Mouse (Mus musculus) cortical plate, adult 2 months (tissue): ENCODE data around the gene Dap. TPM values are rescaled to one million over a fixed set of nuclear protein-coding genes. Genes with fewer than 3 reads are reported as not detected.

ENCODE experiments used
- H3K27ac ChIP-seq: fragments of 200-500 bp; 2 replicates; pipeline ENCODE4 v1.5.1; 2012; ENCODE audit warnings: low read length, control low read depth, inconsistent platforms; ENCODE audit not compliant: insufficient read depth
- H3K4me1 ChIP-seq: fragments of 200-500 bp; 2 replicates; pipeline ENCODE4 v1.6.1; 2011; ENCODE audit warnings: low read length; ENCODE audit not compliant: control insufficient read depth, insufficient read depth
- H3K4me3 ChIP-seq: fragments of 200-500 bp; 2 replicates; pipeline ENCODE4 v1.5.1; 2011; ENCODE audit warnings: mild to moderate bottlenecking, low read length, control low read depth; ENCODE audit not compliant: insufficient read depth
- CTCF ChIP-seq: fragments of 200-500 bp; IDR thresholded peaks from 2 replicates; pipeline ENCODE4 v1.5.1; 2011; ENCODE audit warnings: mild to moderate bottlenecking, control low read depth, low read length; ENCODE audit not compliant: insufficient read depth; ENCODE audit errors: extremely low read depth
- POLR2A ChIP-seq: fragments of 200-500 bp; IDR thresholded peaks from 2 replicates; pipeline ENCODE4 v1.6.1; 2011; ENCODE audit warnings: mild to moderate bottlenecking, low read length, control low read depth; ENCODE audit not compliant: insufficient read depth; ENCODE audit errors: extremely low read depth
- polyA plus RNA-seq: library from polyadenylated mRNA; depleted of rRNA; stranded (reverse); fragments of >200 nt; gene quantifications from 2 replicates; pipeline ENCODE4 v1.2.3, GENCODE M21; 2012

The Dap gene
- polyA plus RNA-seq, 1 experiment = 11.3 TPM

DNA sequence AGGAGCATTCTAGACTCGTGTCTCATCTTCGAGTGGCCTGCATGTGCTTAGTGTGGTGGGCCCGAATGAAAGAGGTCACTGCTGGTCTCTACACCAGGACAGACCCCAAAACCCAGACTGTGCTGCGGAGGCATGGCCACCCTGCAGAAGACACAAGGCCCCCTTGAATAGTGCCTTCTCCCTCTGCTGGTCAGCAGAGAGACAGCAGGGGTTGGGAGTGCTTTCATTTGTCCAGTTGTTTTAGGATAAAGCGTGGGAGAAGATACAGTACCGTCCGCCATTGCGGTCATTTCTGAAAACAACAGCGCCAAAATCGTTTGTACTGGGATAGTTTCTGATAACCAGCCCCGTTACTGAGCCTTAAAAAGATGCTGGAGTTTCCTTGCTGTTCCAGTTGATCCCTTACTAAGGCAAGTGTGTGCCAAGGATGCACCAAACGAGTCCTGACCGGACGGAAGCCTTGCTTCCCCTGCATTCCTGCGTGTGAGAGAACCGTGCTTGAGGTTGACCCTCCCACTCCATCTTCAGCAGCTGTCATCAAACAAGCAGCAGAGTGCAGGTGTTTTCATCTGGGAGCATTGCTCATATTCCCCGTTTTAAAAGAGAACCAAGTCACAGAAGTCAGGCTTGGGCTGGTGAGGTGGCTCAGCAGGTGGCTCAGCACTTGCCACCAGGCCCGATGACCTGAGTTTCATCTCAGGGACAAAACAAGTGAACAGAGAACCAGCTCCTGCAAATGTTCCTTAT, 34.8 kb downstream of the Dap start:
- Histone ChIP-seq H3K4me3 (no peak overlapping the region), H3K27ac (no peak overlapping the region), H3K4me1 (no peaks in the 10 kb centered on the region)
- TF ChIP-seq POLR2A (no peak), CTCF (peak; percentile 33; the same call in 1 of the 2 replicates)

DNA sequence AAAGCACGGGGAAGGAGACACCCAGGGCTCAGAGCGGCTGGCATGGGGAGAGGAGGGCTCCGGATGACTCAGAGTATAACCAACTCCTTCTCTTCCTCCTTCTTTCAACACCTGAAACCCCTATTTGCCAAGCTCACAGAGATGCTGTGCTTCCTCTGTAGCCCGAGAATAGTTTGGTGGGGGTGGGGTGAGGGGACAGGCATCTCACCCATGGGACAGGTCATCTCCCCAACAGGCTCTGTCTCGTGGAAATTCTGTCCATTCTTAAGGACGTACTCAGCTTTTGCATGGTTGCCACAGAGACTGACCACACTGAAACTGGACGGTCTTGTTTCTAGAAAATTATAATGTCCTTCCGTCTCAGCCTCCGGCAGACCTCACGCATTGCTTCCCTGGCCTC, 37.0 kb downstream of the Dap start:
- H3K4me1 ChIP-seq = no peaks in the 10 kb centered on the region
- H3K27ac ChIP-seq = no peak overlapping the region
- H3K4me3 ChIP-seq = no peak overlapping the region
- TF ChIP-seq CTCF = no peak
- TF ChIP-seq POLR2A = no peak

DNA sequence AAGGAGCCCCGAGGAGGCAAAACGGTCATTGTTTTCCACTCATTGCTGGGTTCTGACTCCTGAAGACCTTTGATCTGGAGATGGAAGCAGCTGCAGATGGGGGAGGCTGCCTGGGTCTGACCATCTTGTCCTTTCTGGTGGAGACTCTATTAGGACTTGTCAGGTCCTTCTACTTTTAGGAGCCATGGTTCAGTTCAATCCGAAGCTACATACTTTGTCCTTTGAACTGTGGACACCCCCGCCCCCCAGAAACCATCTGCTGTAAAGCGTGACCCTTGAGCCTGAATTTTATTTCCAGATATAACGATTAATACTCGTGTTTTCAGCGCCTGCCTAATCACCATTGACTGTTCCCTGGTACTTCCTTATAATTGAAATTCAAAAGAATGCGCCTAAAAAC, 38.2 kb downstream of the Dap start:
- Histone ChIP-seq H3K4me1 (no peaks in the 10 kb centered on the region), H3K27ac (no peak overlapping the region), H3K4me3 (no peak overlapping the region)
- TF ChIP-seq CTCF (no peak), POLR2A (no peak)

DNA sequence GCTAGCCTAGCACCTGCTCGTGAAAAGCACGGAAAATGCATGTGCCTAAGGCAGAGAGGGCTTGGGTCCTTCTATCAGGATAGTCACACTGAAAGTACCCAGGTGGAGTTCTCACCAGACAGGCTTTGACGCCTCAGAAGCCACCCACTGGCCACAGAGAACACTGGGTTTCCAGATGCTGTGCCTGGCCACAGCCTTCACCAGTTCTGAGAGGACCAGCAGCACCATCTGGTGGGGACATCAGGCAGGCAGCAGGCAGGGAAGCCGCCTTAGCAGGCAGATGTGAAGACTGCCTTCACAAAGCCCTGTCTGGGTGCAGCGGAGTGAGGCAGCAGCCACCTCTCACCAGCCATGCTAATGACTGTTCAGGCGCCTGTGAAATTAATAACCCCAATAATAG, 40.7 kb downstream of the Dap start:
- Histone ChIP-seq H3K4me3 (no peak overlapping the region), H3K4me1 (no peaks in the 10 kb centered on the region), H3K27ac (no peak overlapping the region)
- TF ChIP-seq CTCF (peak; percentile 97), POLR2A (no peak)

DNA sequence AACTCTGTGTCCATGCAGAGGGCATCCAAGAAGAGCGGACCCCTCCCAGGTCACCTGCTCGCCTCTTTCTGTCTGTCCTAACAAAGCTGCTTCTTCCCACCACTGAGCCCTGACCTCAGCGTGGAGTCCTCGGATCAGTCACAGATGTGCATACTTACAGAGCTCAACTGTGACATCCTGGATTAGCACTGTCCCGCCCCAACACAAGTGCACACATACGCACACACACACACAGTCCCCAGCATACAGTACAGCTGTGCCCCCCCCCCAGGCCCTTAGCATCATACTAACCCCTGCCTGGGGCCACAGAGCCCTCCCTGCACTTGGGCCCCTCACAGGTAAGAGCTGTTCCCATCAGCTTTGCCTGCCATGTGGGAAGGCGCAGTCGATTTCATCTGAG, 41.3 kb downstream of the Dap start:
- no peak overlapping the region for H3K27ac ChIP-seq
- TF ChIP-seq POLR2A = no peak
- TF ChIP-seq CTCF = no peak
- H3K4me1 ChIP-seq = no peaks in the 10 kb centered on the region
- no peak overlapping the region for H3K4me3 ChIP-seq

DNA sequence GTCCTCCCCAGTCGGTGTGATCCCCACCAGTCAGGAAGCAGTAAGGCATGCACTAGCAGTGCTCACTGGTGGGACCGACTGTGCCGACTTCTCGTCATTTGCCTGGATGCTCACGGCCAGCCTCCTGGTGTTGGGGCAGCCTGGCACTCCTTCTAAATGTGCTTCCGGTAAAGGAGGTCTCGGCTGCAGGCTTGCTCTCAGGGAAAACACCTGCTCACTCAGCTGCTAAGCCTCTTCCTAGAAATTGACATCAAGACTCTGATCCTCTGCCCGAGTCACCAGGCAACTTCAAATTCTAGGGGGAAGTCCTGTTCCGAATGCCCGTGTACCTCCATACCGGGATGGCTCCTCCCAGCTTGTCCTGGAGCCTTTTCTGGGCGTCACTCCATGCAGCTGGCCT, 41.7 kb downstream of the Dap start:
- no peak overlapping the region for H3K4me3 ChIP-seq
- TF ChIP-seq CTCF = no peak
- no peak for TF ChIP-seq POLR2A
- H3K27ac ChIP-seq = no peak overlapping the region
- no peaks in the 10 kb centered on the region for H3K4me1 ChIP-seq

DNA sequence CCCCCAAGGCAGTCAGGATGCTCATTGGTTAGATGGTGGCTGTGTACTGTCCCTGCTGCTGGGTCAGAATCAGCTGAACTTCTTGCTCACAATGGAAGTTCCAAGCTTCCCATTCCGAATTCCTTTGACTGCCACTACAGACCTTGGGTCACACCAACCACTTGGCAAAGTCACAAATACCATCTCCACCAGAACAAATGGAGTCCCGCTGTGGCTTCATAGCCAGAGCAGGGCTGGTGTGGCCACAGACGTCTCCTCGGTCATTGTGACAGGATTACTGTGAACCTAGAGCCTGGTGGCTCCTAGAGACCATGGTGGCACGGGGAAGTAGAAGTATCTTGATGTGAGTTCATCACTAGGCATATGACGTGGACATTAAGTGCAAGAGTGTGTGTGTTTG, 44.0 kb downstream of the Dap start:
- Histone ChIP-seq H3K27ac (no peak overlapping the region), H3K4me3 (no peak overlapping the region), H3K4me1 (no peaks in the 10 kb centered on the region)
- no peak for TF ChIP-seq POLR2A
- TF ChIP-seq CTCF = no peak

DNA sequence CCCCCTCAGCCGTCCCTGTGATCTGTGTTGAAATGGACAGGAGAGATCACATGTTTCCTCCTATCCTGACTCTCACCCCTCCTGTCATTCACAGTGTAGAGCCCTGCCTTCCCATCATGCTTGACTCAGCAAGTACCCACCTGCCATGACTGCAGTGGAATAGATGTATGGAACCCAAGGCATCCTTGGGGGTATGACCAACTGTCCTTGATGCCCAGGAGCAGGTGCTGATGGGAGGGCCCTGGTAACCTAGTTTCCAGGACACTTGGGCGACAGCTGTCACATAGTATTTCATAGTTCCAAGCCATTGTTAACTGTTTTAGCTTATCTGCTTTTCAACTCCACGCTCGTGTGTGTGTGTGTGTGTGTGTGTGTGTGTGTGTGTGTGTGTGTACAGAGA, 45.4 kb downstream of the Dap start:
- TF ChIP-seq POLR2A (no peak), CTCF (no peak)
- Histone ChIP-seq H3K4me1 (no peaks in the 10 kb centered on the region), H3K4me3 (no peak overlapping the region), H3K27ac (no peak overlapping the region)

DNA sequence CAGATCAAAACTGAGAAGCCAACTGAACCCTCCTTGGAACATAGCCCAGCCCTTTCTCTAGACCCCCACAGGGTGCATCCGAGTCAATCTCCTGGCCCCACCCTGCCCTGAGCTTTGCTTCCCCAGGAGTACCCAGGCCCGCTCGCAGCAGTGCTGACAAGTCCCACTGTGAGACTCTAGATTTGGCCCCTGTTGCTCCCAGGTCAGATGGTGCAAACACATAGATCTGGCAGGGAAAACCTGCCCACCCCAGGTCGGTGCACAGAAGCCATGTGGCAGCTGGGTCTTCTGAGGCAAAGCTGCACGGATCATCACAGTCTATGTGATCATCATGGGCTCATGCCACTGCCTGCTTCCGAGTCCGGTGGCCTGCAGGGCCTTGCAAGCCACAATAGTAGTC, 48.6 kb downstream of the Dap start:
- Histone ChIP-seq H3K4me1 (no peaks in the 10 kb centered on the region), H3K4me3 (no peak overlapping the region), H3K27ac (no peak overlapping the region)
- TF ChIP-seq POLR2A = no peak
- TF ChIP-seq CTCF = no peak

DNA sequence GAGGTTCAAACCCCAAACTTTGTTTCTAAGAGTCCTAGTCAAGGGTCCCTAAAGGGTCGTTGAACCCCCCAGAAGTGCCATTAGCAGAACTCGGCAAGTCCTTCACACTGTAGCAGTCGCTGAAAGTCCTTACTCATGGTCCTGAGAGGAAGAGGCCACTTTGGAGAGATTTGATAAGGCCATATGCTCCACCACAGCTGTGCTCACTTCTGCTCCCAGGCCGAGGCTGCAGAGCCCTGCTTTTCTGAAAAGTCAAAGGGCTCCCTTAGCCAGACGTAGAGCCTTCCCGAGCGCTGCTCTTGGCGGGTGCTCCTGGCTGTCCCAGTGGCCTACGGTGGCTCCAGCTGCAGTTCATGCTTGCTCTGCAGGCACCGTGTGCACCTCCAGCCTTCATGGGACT, 49.4 kb downstream of the Dap start:
- Histone ChIP-seq H3K4me1 (no peaks in the 10 kb centered on the region), H3K27ac (no peak overlapping the region), H3K4me3 (no peak overlapping the region)
- no peak for TF ChIP-seq POLR2A
- TF ChIP-seq CTCF = no peak

DNA sequence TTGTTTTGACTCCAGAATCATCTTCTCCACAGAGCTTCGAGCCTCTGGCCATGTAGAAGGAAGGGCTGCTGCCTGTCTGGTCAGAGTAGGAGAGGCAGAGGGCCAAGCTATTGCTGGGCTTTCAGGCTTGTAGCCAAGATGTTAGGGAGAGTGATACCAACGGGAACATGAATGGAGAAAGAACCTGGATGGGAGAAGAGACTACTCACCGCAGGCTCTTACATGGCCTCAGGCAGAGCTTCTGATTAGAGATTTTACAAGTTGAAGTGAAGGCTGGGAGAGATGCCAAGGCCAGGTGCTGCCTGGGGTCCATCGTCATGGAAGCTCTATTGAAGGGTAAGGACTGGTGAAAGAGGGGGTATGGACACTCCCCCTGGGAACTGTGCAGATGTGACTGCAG, 54.0 kb downstream of the Dap start:
- Histone ChIP-seq H3K4me1 (no peaks in the 10 kb centered on the region), H3K27ac (no peak overlapping the region)
- TF ChIP-seq CTCF = no peak
- no peak for TF ChIP-seq POLR2A

More for the DNA sequence above, 54.0 kb downstream of the Dap start:
- no peak overlapping the region for H3K4me3 ChIP-seq
